Mouse (Mus musculus): ENCODE data around the gene Rspo4.

The Rspo4 gene

DNA sequence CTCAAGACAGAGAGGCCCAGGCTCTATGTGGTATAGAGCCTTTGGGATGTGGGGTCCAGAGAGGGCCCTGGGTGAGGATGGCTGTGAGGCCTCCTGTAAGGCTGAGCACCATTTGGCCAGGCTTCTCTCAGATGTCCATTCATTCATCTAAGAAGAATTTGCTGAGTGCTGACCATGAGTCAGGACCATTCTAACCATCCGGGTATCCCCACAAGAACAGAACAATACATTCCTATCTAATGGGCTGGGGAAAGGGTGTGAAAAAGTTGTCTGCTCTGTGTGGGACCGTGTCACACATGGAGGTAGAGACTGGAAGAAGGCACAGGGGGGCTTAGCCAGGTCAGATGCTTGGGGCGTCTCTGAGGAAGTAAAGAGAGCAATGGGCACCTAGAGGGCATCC lies 69.0 kb downstream of the Rspo4 start:
- no peak for DNase-seq (ENCODE audit: low spot score)

DNA sequence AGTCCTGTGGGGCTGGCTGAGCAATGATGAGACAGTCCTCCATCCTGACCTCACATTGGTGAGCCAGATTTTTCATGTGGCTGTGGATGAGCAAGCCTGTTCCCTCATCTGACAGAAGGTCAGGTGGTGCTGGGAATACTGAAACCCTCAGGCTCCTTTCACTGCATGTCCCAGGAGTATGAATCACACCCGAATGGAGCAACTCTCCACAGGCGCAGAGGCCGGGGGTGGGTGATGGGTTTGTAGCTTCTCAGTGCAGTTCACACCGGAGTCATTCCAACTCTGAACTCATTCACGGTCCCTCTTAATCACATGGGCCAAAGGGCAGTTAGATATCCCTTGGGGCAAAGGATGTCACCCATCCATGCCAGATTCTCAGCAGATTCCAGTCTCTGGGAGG lies 71.4 kb downstream of the Rspo4 start:
- no peak for DNase-seq (ENCODE audit: low spot score)

DNA sequence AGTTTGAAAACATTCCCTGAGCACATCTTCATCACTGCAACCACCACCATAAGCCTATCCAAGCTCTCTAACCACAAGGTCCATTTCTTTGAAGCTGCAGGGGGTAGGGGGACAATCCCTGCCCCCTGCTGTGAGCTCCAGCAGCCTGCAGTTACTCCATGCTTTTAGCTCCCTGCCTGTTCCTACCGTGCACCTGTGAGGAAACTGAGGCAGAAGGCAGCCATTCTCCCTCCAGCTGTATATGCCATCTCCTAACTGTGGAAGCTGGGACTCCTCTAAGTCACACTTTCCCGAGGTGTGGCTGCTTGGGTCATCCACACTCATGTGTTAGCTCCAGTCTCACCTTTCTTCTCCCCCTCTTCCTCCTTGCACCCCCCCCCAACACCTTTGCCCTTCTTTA lies 72.4 kb downstream of the Rspo4 start:
- DNase-seq (ENCODE audit: low spot score): no peak

DNA sequence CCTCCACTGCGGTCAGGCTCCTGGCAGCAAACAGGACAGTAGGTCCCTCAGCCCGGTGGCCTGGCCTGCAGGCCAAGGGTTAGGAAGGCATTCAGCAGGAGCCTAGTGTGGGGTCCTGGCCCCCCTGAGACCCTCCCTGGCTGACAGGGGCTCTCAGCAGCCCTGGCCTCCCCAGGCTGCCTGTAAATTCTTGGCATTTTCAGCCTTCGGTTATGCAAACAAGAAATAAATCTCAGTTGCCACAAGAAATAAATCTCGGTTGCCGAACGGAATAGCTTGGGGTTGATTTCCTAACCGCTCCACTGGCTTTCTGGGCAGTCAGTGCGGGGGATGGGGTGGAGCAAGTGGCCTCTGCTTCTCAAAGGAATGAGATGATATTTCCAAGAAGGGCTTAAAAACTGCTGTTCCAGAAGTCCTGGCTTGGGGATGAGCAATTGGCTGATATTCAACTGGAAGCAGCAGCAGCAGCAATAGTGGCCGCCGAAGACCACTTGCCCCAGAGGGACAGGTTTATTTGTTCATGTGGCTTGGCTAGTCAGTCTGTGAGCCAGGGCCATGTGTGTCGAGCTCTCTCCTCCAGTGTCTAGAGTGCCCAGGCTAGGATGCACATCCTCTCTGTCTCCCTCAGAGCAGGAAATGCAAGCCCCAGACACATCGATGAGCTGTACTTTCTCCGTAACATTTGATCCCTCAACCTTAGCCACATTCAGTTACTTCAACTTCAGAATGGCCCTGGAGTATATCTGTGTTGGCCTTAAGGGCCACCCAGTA lies 73.5 kb downstream of the Rspo4 start:
- no peak for DNase-seq (ENCODE audit: low spot score)

DNA sequence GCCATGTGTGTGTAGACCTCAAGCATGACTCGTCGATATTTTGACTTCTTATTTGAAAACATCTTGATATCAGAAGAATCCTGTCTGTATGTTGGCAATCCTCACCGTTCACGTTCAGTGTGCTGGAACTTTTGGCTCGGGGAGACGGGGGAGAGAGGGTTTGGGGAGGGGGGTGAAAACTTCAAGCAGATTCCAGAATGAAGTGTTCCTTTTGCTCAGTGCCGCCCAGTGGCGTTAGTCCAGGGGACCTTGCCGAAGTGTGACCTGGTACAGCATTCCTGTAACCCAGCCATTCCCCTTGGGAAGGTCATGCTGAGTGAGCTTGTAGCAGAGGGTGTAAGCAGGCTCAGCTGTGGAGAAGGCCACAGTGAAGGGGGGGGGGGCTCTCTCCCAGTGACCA lies 76.4 kb downstream of the Rspo4 start:
- DNase-seq (ENCODE audit: low spot score): no peak

DNA sequence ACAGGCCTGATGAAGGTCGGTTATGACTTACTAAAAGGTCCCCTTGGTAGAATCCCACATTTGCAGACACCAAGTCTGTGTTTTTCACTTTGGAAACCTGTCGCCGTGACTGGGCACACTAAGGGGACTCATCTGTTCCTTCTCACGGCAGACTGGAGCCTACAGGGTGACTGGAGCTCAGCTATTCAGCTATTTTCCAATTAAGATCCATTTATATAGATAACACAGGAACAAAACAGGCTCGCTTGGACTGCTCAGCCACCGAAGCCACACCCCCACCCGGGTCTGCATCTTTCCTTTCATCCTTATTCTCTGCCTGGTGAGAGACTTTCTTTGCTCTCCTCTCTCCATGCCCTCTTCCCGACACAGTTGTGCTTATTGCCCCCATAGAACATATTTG lies 78.3 kb downstream of the Rspo4 start:
- no peak for DNase-seq (ENCODE audit: low spot score)

DNA sequence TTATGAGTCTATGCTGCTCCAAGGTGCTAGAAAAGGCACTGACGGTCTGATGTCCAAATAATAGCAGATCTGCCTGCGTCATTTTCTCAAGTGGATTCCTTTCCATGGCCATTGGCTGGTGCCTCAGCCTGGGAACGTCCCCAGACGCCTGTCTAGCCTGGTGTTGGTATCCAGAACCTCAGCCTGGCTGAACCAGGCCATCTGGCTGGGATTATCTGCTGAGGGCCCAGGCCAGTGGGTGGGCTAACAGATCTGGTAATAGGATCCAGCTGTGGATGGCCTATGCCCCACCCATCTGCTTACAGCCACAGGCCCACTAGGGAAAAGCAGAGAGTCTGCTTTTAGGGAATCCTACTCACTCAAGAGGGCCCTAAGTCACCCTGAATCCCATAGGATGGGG lies 78.9 kb downstream of the Rspo4 start:
- no peak for DNase-seq (ENCODE audit: low spot score)

Data from urinary bladder, postnatal 10 days (tissue).